Mouse (Mus musculus) CH12.LX (cell line): ENCODE measurements around the gene Rhoq. TPM values are rescaled to one million over a fixed set of nuclear protein-coding genes. Genes with fewer than 3 reads are reported as not detected.

Source experiments
- DNase-seq: peaks from one replicate; pipeline ENCODE4 v3.0.0-alpha.2; 2013; ENCODE audit errors: extremely low read depth
- H3K27ac ChIP-seq: 2 replicates; pipeline ENCODE4 v1.5.1; 2012; ENCODE audit warnings: low read depth, mild to moderate bottlenecking, control low read depth, moderate library complexity; ENCODE audit not compliant: insufficient read depth
- H3K27me3 ChIP-seq: replicated peaks from 2 replicates; pipeline ENCODE3; 2012; ENCODE audit warnings: inconsistent platforms
- H3K36me3 ChIP-seq, 2 experiments: replicated peaks in 1 of 2; 2 replicates each; pipeline versions ENCODE3 to v1.6.1; 2012; ENCODE audit warnings: inconsistent platforms in 1 of 2, low read length in 1 of 2, mild to moderate bottlenecking in 1 of 2, mixed read lengths in 1 of 2, moderate library complexity in 1 of 2; ENCODE audit not compliant: control insufficient read depth in 1 of 2, insufficient read depth in 1 of 2
- H3K4me1 ChIP-seq, 2 experiments: 2 replicates each; pipeline ENCODE4 v1.6.1; 2012; ENCODE audit warnings: inconsistent platforms in 1 of 2, moderate library complexity in 1 of 2; ENCODE audit not compliant: insufficient read depth in 2 of 2, control insufficient read depth in 1 of 2
- H3K4me2 ChIP-seq: 2 replicates; pipeline ENCODE4 v1.6.1; 2012; ENCODE audit warnings: low read depth, mild to moderate bottlenecking, control low read depth; ENCODE audit not compliant: poor library complexity, insufficient read depth, severe bottlenecking
- H3K4me3 ChIP-seq, 3 experiments: fragments of 150-350 bp in 1 of 3; sonication (generic) in 1 of 3; replicated peaks in 1 of 3; 2 replicates each; pipeline versions ENCODE3 to v1.5.1; 2011 to 2012; ENCODE audit warnings: low read depth in 2 of 3, low read length in 2 of 3, mild to moderate bottlenecking in 2 of 3, moderate library complexity in 2 of 3, control low read depth in 1 of 3, improper control_type of control experiment in 1 of 3, inconsistent platforms in 1 of 3, mixed read lengths in 1 of 3; ENCODE audit not compliant: poor library complexity in 1 of 3
- H3K79me2 ChIP-seq: replicated peaks from 2 replicates; pipeline ENCODE4 v1.6.1; 2012; ENCODE audit warnings: mild to moderate bottlenecking, moderate library complexity; ENCODE audit not compliant: control insufficient read depth, poor library complexity, insufficient read depth, severe bottlenecking; ENCODE audit errors: extremely low read depth
- H3K9ac ChIP-seq: 2 replicates; pipeline ENCODE4 v1.6.1; 2012; ENCODE audit warnings: low read depth, mild to moderate bottlenecking, control low read depth, moderate library complexity; ENCODE audit not compliant: insufficient read depth
- H3K9me3 ChIP-seq: replicated peaks from 2 replicates; pipeline ENCODE3; 2012; ENCODE audit warnings: low read length, inconsistent platforms, mixed read lengths
- CHD2 ChIP-seq: IDR thresholded peaks from 2 replicates; pipeline ENCODE4 v1.6.1; 2011; ENCODE audit warnings: low read length, improper control_type of control experiment
- CTCF ChIP-seq, 2 experiments: IDR thresholded peaks in 1 of 2; conservative IDR thresholded peaks in 1 of 2; 2 replicates each; pipeline ENCODE4 v1.5.1; 2011 to 2012; ENCODE audit warnings: low read depth in 2 of 2, low read length in 2 of 2, improper control_type of control experiment in 1 of 2, inconsistent platforms in 1 of 2, mild to moderate bottlenecking in 1 of 2, moderate library complexity in 1 of 2
- ELF1 ChIP-seq: IDR thresholded peaks from 2 replicates; pipeline ENCODE4 v1.6.1; 2014; ENCODE audit warnings: low read depth, mild to moderate bottlenecking, inconsistent platforms, low read length, improper control_type of control experiment
- ETS1 ChIP-seq: conservative IDR thresholded peaks from 2 replicates; pipeline ENCODE4 v1.6.1; 2012; ENCODE audit warnings: low read depth, mild to moderate bottlenecking, inconsistent platforms, low read length, improper control_type of control experiment, moderate library complexity
- GABPA ChIP-seq: IDR thresholded peaks from 2 replicates; pipeline ENCODE4 v1.6.1; 2012; ENCODE audit warnings: low read depth, low read length, improper control_type of control experiment, inconsistent platforms; ENCODE audit not compliant: insufficient replicate concordance
- HCFC1 ChIP-seq: IDR thresholded peaks from 2 replicates; pipeline ENCODE4 v1.6.1; 2012; ENCODE audit warnings: low read depth, mild to moderate bottlenecking, inconsistent platforms, low read length, improper control_type of control experiment
- IRF4 ChIP-seq: IDR thresholded peaks from 2 replicates; pipeline ENCODE4 v1.6.1; 2014; ENCODE audit warnings: low read depth, mild to moderate bottlenecking, inconsistent platforms, low read length, improper control_type of control experiment
- JUND ChIP-seq: conservative IDR thresholded peaks from 2 replicates; pipeline ENCODE4 v1.6.1; 2011; ENCODE audit warnings: low read depth, low read length, improper control_type of control experiment
- KAT2A ChIP-seq: IDR thresholded peaks from 2 replicates; pipeline ENCODE4 v1.6.1; 2012; ENCODE audit warnings: low read length, improper control_type of control experiment, inconsistent platforms; ENCODE audit not compliant: insufficient replicate concordance
- MAFK ChIP-seq: IDR thresholded peaks from 2 replicates; pipeline ENCODE4 v1.6.1; 2011; ENCODE audit warnings: low read length, improper control_type of control experiment; ENCODE audit not compliant: insufficient replicate concordance
- MEF2A ChIP-seq: IDR thresholded peaks from 2 replicates; pipeline ENCODE4 v1.6.1; 2014; ENCODE audit warnings: low read depth, mild to moderate bottlenecking, inconsistent platforms, low read length, improper control_type of control experiment, borderline replicate concordance
- MXI1 ChIP-seq: IDR thresholded peaks from 2 replicates; pipeline ENCODE4 v1.6.1; 2011; ENCODE audit warnings: mild to moderate bottlenecking, low read depth, low read length, improper control_type of control experiment
- MYC ChIP-seq: IDR thresholded peaks from 2 replicates; pipeline ENCODE4 v1.6.1; 2011; ENCODE audit warnings: low read depth, mild to moderate bottlenecking, improper control_type of control experiment, low read length
- NRF1 ChIP-seq: IDR thresholded peaks from 2 replicates; pipeline ENCODE4 v1.6.1; 2014; ENCODE audit warnings: low read depth, mild to moderate bottlenecking, inconsistent platforms, low read length, improper control_type of control experiment, moderate library complexity
- PAX5 ChIP-seq: IDR thresholded peaks from 2 replicates; pipeline ENCODE4 v1.6.1; 2012; ENCODE audit warnings: low read length, inconsistent platforms, mixed read lengths
- POLR2AphosphoS2 ChIP-seq: IDR thresholded peaks from 2 replicates; pipeline ENCODE4 v1.6.1; 2011; ENCODE audit warnings: low read depth, low read length, improper control_type of control experiment
- TBP ChIP-seq: conservative IDR thresholded peaks from 2 replicates; pipeline ENCODE4 v1.6.1; 2011; ENCODE audit warnings: low read depth, low read length, improper control_type of control experiment
- USF1 ChIP-seq: IDR thresholded peaks from 2 replicates; pipeline ENCODE4 v1.6.1; 2014; ENCODE audit warnings: low read depth, mild to moderate bottlenecking, inconsistent platforms, low read length, improper control_type of control experiment
- ZC3H11A ChIP-seq: IDR thresholded peaks from 2 replicates; pipeline ENCODE4 v1.6.1; 2012; ENCODE audit warnings: low read depth, mild to moderate bottlenecking, inconsistent platforms, low read length, improper control_type of control experiment
- ZKSCAN1 ChIP-seq: IDR thresholded peaks from 2 replicates; pipeline ENCODE4 v1.6.1; 2012; ENCODE audit warnings: low read depth, inconsistent platforms, low read length, improper control_type of control experiment, borderline replicate concordance
- ZNF384 ChIP-seq: IDR thresholded peaks from 2 replicates; pipeline ENCODE4 v1.6.1; 2012; ENCODE audit warnings: low read depth, low read length, improper control_type of control experiment, inconsistent platforms
- dilution Hi-C: fragments of 300-500 bp; cut with MboI; formaldehyde crosslinking; loops from 2 replicates; pipeline ENCODE4 v1.14.3; 2020; ENCODE audit warnings: low sequenced_read_pairs; ENCODE audit not compliant: extremely low pct_unique_long_range_greater_than_20kb, extremely low pct_ligation_motif_present
- in situ Hi-C: fragments of 300-500 bp; cut with MboI; formaldehyde crosslinking; loops from 3 replicates; pipeline ENCODE4 v1.14.3; 2019; ENCODE audit warnings: low sequenced_read_pairs, low pct_ligation_motif_present, low pct_unique_long_range_greater_than_20kb, mixed read lengths
- polyA plus RNA-seq: library from polyadenylated mRNA; unstranded; fragments of >175 nt; gene quantifications from 2 replicates; pipeline ENCODE4 v1.2.1, GENCODE M21; 2012; ENCODE audit warnings: low read depth; ENCODE audit not compliant: insufficient read length
- total RNA-seq, 2 experiments: library from RNA; depleted of rRNA; stranded (reverse); fragments of 300-350 nt in 1 of 2; fragments of >200 nt in 1 of 2; gene quantifications; 2 replicates each; pipeline ENCODE4 v1.2.3; 2012 to 2014

The Rhoq gene
- total and polyA plus RNA-seq, 3 experiments, result 18.8 to 24.4 (median 23.2) TPM

DNA sequence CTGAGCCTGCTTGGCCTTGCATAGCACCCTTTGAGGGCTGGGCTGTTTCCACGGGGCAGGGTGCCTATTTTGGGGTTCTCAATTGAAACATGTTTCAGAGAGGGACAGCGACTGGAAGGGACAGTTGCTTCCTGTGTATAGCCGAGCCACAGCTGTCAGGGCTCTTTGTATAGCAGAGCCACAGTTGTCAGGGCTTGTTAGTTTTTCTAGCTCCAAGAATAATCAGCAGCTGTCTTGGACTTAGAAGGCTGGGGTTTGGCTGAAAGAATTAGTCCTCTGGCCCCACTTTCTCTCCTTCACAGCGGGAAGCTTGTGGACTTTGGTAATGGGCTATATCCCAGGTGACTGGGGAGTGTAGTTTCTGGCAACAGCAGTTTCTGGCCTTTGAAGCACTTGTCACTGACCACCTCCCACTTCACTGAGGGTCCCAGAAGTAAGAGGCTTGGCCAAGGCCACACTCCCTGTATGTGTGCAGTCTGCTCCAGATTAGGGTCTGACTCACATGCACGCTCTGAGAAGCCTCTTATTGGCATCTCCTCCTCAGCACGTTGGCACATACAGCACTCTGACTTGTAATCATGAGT is 25.8 kb downstream of the Rhoq start:
- H3K79me2 ChIP-seq, result peaks cover 3% of the 10 kb centered on the region
- no peaks in the 10 kb centered on the region for H3K27me3 ChIP-seq
- in situ Hi-C loops, result no loop called here
- no peak overlapping the region for H3K9ac ChIP-seq
- H3K36me3 ChIP-seq, result peaks cover 9 to 79% of the 10 kb centered on the region in 2 experiments
- no peak overlapping the region for H3K27ac ChIP-seq
- peak overlapping the region; percentile 26; the same call in 1 of the 2 replicates for H3K4me2 ChIP-seq
- H3K4me1 ChIP-seq, result peaks cover 7 to 32% of the 10 kb centered on the region in 2 experiments
- no peak overlapping the region for H3K4me3 ChIP-seq
- dilution Hi-C loops, result no loop called here
- no peak for DNase-seq
- no peaks in the 10 kb centered on the region for H3K9me3 ChIP-seq
- TF ChIP-seq MYC, result no peak
- no peak for TF ChIP-seq NRF1
- no peak for TF ChIP-seq JUND
- no peak for TF ChIP-seq IRF4
- no peak; the same call in 1 of the 2 replicates for TF ChIP-seq MEF2A
- no peak for TF ChIP-seq HCFC1
- no peak for TF ChIP-seq KAT2A
- TF ChIP-seq POLR2AphosphoS2, result no peak
- TF ChIP-seq CHD2, result no peak
- no peak for TF ChIP-seq PAX5
- no peak for TF ChIP-seq MAFK
- TF ChIP-seq MXI1, result no peak
- no peak for TF ChIP-seq TBP
- TF ChIP-seq USF1, result no peak
- no peak for TF ChIP-seq ZC3H11A
- TF ChIP-seq GABPA, result no peak
- no peak for TF ChIP-seq ELF1

DNA sequence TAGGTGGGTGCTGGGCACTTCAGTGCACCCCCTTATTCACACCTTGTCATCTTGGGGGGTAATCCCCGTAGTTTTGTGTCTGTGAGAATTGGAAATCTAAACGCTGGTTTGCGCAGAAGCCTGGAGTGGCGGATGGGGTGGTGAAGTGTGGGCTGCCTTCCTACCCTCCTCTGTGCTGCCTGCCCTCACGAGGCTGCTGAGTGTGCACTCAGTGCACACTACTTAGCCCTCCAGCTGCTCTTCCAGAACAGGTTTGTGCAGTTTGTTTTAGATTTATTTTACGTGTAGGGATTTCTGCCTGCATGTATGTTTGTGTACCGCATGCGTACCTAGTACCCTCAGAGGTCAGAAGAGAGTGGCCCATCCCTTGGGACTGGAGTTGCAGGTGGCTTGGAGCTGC is 28.4 kb downstream of the Rhoq start:
- Histone ChIP-seq H3K4me3 (no peak overlapping the region), H3K9me3 (no peaks in the 10 kb centered on the region), H3K79me2 (peaks cover 3% of the 10 kb centered on the region), H3K4me1 (peaks cover 7 to 32% of the 10 kb centered on the region in 2 experiments), H3K36me3 (peaks cover 15 to 74% of the 10 kb centered on the region in 2 experiments), H3K27me3 (no peaks in the 10 kb centered on the region), H3K4me2 (no peak overlapping the region), H3K27ac (no peak overlapping the region), H3K9ac (no peak overlapping the region)
- TF ChIP-seq ZNF384 (no peak), CHD2 (no peak), ELF1 (no peak), CTCF (conservative IDR thresholded peaks at IDR 0.05 in 1 of 2, IDR thresholded peaks at IDR 0.05 in 1 of 2; ENCODE audit: low read depth in 2 of 2, low read length in 2 of 2) (no peak), TBP (no peak), POLR2AphosphoS2 (no peak), ZKSCAN1 (no peak), MYC (no peak), GABPA (no peak), ETS1 (no peak)
- dilution Hi-C loops (no loop called here), in situ Hi-C loops (no loop called here)
- DNase-seq, result no peak
